Mouse (Mus musculus) embryonic facial prominence, embryonic 12.5 days (tissue): ENCODE results near the gene Safb. TPM values are rescaled to one million over a fixed set of nuclear protein-coding genes. Genes with fewer than 3 reads are reported as not detected.
A peak's percentile ranks its signal among the peaks of the same experiment; 100 is the strongest.
"Not testable (repeated sequence)": the region's sequence is repeated elsewhere in the genome, so short reads cannot be mapped to it uniquely, and the experiment has no call there.

Experiments used
- ATAC-seq: fragments of 200-750 bp; cut with Nextera tagmentation; 2 replicates; pipeline ENCODE4 v1.8.0; 2017; ENCODE audit not compliant: insufficient number of reproducible peaks, insufficient read depth, low FRiP score, low TSS enrichment
- H3K27ac ChIP-seq: fragments of 300-500 bp; sonication (generic); 2 replicates; pipeline ENCODE4 v1.5.1; 2016; ENCODE audit warnings: mild to moderate bottlenecking
- H3K27me3 ChIP-seq: fragments of 300-500 bp; sonication (generic); 2 replicates; pipeline ENCODE4 v1.6.1; 2016; ENCODE audit warnings: mild to moderate bottlenecking, moderate library complexity
- H3K36me3 ChIP-seq: fragments of 300-500 bp; sonication (generic); 2 replicates; pipeline ENCODE4 v1.6.1; 2016; ENCODE audit warnings: mild to moderate bottlenecking
- H3K4me1 ChIP-seq: fragments of 300-500 bp; sonication (generic); 2 replicates; pipeline ENCODE4 v1.6.1; 2016
- H3K4me2 ChIP-seq: fragments of 300-500 bp; sonication (generic); replicated peaks from 2 replicates; pipeline ENCODE4 v1.6.1; 2016; ENCODE audit warnings: mild to moderate bottlenecking, moderate library complexity
- H3K4me3 ChIP-seq: fragments of 300-500 bp; sonication (generic); 2 replicates; pipeline ENCODE4 v1.5.1; 2016; ENCODE audit warnings: mild to moderate bottlenecking
- H3K9ac ChIP-seq: fragments of 300-500 bp; sonication (generic); 2 replicates; pipeline ENCODE4 v1.6.1; 2016; ENCODE audit warnings: mild to moderate bottlenecking, moderate library complexity
- H3K9me3 ChIP-seq: fragments of 300-500 bp; sonication (generic); 2 replicates; pipeline ENCODE4 v1.6.1; 2016; ENCODE audit warnings: mild to moderate bottlenecking, moderate library complexity
- WGBS: fragments of 180-500 bp; shearing (Covaris S2); methylation state at CpG from one replicate; pipeline ENCODE4 v1.1.7; 2016; 5-methylcytosine and 5-hydroxymethylcytosine counted together
- polyA plus RNA-seq: library from polyadenylated mRNA; unstranded; fragments of >200 nt; fragmentation: Nextera tagmentation; extraction: Ambion mirVana; gene quantifications from 2 replicates; pipeline ENCODE4 v1.2.1, GENCODE M21; 2016

Safb gene
- polyA plus RNA-seq, 1 experiment from 2014 or later, result 157 TPM

DNA sequence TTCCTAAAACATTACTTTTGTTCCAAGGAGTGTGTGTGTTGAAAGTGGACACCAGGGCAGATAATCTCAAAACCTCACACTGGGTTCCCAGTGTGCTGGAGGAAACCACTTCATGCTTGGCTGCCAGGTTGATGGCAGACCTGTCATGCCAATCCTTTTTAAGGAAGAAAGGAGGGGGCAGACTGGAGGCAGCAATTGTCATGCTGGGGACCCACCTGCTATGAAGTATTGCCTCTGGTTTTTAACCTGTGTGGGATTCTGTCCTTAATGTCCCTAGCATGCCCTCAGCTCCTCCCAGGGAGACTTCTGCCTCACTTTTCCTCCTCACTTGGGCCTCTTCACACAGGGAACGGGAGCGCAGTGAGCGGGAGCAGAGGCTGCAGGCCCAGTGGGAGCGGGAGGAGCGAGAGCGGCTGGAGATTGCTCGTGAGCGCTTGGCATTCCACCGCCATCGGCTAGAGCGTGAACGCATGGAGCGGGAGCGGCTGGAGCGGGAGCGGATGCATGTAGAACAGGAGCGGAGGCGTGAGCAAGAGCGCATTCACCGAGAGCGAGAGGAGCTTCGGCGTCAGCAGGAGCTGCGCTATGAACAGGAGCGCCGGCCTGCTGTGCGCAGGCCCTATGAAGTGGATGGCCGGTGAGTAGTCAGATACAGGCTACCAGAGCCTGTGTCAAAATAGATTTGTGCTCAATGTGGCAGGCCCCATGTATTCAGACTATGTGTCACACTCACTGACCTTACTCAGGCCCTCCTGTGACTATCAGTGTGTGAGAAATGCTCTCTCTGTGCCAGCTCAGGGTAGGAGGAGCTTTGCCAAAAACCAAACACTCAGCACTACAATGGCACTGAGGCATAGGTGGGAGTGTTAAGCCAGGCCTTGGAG is 18.8 kb downstream of the Safb start:
- H3K27me3 ChIP-seq, result no peaks in the 10 kb centered on the region
- WGBS, result 94% methylated on average over 28 of the region's 28 CpGs
- no peaks in the 10 kb centered on the region for H3K9me3 ChIP-seq
- no peak overlapping the region for H3K4me2 ChIP-seq
- no peak for ATAC-seq
- peaks cover 85% of the 10 kb centered on the region for H3K36me3 ChIP-seq
- peaks cover 2% of the 10 kb centered on the region for H3K4me1 ChIP-seq
- H3K9ac ChIP-seq, result no peak overlapping the region
- no peak overlapping the region for H3K4me3 ChIP-seq
- H3K27ac ChIP-seq, result no peak overlapping the region

DNA sequence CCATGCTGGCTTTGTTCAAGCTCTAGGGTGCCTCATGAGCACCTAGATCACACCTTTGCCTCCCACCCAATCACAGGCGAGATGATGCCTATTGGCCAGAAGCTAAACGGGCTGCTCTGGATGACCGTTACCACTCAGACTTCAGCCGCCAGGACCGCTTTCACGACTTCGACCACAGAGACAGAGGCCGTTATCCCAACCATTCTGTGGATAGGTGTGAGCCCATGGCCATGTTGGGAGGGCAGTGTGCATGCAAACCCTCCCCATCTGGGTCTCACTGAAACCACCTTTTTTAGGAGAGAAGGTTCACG is 19.4 kb downstream of the Safb start:
- H3K4me1 ChIP-seq, result peaks cover 8% of the 10 kb centered on the region
- no peak overlapping the region for H3K27ac ChIP-seq
- H3K4me2 ChIP-seq, result no peak overlapping the region
- no peaks in the 10 kb centered on the region for H3K9me3 ChIP-seq
- ATAC-seq, result no peak
- no peak overlapping the region for H3K9ac ChIP-seq
- H3K36me3 ChIP-seq, result peaks cover 85% of the 10 kb centered on the region
- no peak overlapping the region for H3K4me3 ChIP-seq
- H3K27me3 ChIP-seq, result no peaks in the 10 kb centered on the region
- WGBS, result 89% methylated on average over 9 of the region's 9 CpGs

DNA sequence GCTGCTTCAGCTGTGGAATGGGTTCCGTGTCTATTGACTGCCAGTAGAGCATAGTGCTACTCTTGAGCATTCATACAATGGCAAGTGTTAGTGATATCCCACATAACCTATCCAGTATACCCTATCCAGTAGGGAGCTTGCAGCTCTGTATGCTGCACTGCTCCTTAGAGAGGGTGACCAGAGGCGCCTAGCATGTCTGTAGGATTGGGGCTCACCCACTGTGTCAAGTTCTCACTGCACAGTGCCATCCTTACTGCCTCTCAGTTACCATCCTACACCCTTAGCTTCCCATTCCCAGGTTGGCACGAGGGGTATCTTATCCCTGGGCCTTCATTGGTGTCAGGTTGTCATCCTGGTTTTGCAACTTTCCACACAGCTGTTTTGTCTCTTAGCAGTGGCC is 19.8 kb downstream of the Safb start:
- ATAC-seq, result no peak
- H3K9ac ChIP-seq, result no peak overlapping the region
- WGBS, result 86% methylated on average over 3 of the region's 3 CpGs
- H3K4me3 ChIP-seq, result no peak overlapping the region
- H3K36me3 ChIP-seq, result peaks cover 82% of the 10 kb centered on the region
- no peak overlapping the region for H3K27ac ChIP-seq
- no peaks in the 10 kb centered on the region for H3K27me3 ChIP-seq
- no peaks in the 10 kb centered on the region for H3K9me3 ChIP-seq
- no peak overlapping the region for H3K4me2 ChIP-seq
- H3K4me1 ChIP-seq, result peaks cover 8% of the 10 kb centered on the region

DNA sequence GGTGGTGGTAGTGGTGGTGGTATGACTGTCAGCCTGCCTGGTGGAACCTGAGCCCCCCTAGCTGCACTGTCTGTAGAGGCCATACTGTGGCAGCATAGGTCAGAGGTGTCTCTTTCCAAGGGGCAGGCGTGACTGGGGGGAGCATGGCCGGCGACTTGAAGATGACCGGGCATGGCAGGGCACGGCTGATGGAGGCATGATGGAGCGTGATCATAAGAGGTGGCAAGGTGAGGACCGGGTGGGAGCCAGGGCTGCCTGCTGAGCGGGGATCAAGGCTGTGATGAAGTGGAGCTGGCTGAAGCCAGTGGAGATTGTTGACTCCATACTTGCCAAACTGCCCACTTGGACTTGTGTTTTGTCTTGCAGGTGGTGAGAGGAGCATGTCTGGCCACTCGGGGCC is 20.8 kb downstream of the Safb start:
- Histone ChIP-seq H3K9ac (no peak overlapping the region), H3K9me3 (no peaks in the 10 kb centered on the region), H3K4me3 (no peak overlapping the region), H3K36me3 (peaks cover 72% of the 10 kb centered on the region), H3K27ac (no peak overlapping the region), H3K4me1 (peaks cover 11% of the 10 kb centered on the region), H3K27me3 (no peaks in the 10 kb centered on the region), H3K4me2 (no peak overlapping the region)
- WGBS, result 89% methylated on average over 9 of the region's 9 CpGs
- ATAC-seq, result no peak

DNA sequence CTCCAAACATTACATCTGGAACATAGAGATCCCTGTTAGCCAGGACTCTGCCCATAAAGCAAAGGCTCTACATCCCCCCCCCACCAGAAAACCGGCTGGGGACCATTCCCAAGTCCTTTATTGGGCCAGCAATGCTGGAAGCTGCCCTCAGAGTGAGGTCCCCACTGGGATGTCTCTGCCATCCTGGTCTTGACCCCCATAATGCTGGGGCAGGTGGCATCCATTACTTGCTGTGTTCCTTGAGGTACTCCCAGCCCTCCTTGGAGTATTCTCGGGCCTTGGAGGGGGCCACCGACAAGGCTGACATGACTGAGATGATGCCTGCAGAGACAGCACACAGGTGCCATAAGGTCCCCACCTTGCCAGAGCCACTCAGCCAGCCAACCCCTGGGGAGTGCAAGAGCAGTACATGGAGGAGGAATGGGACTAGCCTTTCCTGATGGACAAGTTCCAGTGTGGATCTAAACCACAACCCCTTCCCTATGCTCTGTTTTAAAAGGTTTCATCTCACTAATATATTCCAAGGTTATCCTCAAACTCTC is 23.0 kb downstream of the Safb start:
- Histone ChIP-seq H3K4me1 (peaks cover 16% of the 10 kb centered on the region), H3K27ac (no peak overlapping the region), H3K4me2 (no peak overlapping the region), H3K27me3 (no peaks in the 10 kb centered on the region), H3K4me3 (no peak overlapping the region), H3K9me3 (no peaks in the 10 kb centered on the region), H3K36me3 (peaks cover 50% of the 10 kb centered on the region), H3K9ac (no peak overlapping the region)
- no peak for ATAC-seq
- 75% methylated on average over 3 of the region's 3 CpGs for WGBS

DNA sequence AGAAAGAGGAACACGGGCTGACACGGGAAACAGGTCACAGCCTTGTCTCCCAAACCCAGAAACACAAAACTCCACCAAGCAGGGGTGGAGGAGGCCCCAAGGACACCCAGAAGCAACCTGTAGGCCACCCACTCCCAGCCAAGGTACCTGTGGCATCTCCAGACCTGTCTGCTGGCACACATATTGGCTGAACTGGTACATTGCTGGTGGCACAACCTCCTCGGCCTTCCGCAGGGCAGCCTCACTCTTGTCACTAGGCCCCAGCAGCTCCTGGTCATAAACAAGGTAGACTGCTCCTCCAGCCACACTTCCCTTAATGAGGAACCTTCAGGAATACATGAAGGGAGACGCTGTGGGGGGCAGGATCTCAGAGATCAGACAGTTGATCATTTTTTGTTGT is 24.1 kb downstream of the Safb start:
- Histone ChIP-seq H3K4me2 (peak overlapping the region; percentile 78), H3K4me1 (peaks cover 16% of the 10 kb centered on the region), H3K9me3 (no peaks in the 10 kb centered on the region), H3K27me3 (no peaks in the 10 kb centered on the region), H3K36me3 (peaks cover 39% of the 10 kb centered on the region), H3K27ac (peak overlapping the region; percentile 1; the same call in 1 of the 2 replicates), H3K4me3 (peak overlapping the region; percentile 46), H3K9ac (peak overlapping the region; percentile 52)
- 56% methylated on average over 5 of the region's 5 CpGs for WGBS
- no peak for ATAC-seq

DNA sequence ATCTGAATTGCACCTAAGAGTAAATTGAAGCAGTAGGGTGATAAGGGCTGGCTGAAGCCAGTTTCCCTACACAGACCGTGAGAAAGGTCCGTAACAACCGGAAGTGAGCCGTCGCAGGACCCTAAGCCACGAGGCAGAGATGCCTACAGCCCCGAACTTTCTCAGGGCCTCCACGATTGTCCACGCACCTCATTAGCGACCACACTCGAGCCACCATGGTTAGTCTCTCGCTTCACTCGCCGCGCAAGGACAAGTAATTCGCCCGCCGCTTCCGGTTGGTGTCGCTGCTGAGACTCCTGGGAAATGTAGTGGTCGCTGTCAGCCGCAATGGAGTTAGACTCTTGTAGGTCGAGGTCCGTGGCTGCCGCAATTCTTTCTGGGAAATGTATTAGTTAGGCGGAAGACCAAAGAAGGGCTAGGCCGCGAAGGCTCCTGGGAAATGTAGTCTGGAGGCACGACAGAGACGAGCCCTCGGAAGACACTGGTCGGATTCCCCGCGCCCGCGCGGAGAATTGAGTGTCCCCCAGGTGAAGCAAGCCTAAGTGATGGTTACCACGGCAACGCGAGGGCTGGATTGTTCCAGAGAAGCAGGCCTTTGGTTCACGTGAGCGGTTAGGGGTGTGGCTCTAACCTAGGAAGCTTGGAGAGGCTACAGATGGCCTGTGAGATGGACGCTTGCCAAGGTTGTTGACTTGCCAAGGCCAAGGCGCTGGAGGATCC is 25.0 kb downstream of the Safb start, which contains the start of gene 2410015M20Rik:
TSS of gene 2410015M20Rik (minus strand) at position 320 of the 720 bp plus-strand sequence.
- Histone ChIP-seq H3K4me1 (peaks cover 21% of the 10 kb centered on the region), H3K9ac (peak within 1 kb of the TSS; percentile 52), H3K4me3 (peak within 1 kb of the TSS; percentile 46), H3K9me3 (no peaks in the 10 kb centered on the region), H3K27ac (peak within 1 kb of the TSS; percentile 46), H3K27me3 (no peaks in the 10 kb centered on the region), H3K36me3 (peaks cover 35% of the 10 kb centered on the region), H3K4me2 (peak within 1 kb of the TSS; percentile 78)
- WGBS, result under 1% methylated on average over 44 of the region's 44 CpGs
- ATAC-seq, result peak; percentile 82

DNA sequence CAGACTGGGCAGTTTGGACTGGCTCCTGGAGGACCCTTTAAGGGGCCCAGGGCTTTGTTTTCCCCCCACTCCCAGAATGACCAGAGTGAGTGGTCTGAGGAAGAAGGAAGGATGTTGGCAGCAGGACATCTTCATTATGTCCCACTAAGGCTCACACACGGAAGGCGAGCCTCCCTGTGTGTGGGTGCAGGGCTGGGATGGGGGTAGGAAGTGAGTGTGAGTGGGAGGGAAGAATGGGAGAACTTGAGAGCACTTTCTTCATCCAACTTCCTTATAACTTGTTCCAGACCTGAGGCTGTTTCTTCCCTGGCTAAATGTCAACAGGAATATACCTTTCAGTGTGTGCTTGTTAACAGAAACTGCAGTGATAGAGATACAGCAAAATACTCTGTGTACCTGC is 26.7 kb downstream of the Safb start:
- Histone ChIP-seq H3K36me3 (peaks cover 36% of the 10 kb centered on the region), H3K4me1 (peaks cover 31% of the 10 kb centered on the region), H3K4me3 (0 out of 2 replicates have a peak overlapping the region, but pooled peaks have one; percentile 6), H3K9ac (no peak overlapping the region), H3K27ac (no peak overlapping the region), H3K4me2 (no peak overlapping the region), H3K27me3 (no peaks in the 10 kb centered on the region), H3K9me3 (no peaks in the 10 kb centered on the region)
- no peak for ATAC-seq
- WGBS, result 75% methylated on average over 2 of the region's 2 CpGs

DNA sequence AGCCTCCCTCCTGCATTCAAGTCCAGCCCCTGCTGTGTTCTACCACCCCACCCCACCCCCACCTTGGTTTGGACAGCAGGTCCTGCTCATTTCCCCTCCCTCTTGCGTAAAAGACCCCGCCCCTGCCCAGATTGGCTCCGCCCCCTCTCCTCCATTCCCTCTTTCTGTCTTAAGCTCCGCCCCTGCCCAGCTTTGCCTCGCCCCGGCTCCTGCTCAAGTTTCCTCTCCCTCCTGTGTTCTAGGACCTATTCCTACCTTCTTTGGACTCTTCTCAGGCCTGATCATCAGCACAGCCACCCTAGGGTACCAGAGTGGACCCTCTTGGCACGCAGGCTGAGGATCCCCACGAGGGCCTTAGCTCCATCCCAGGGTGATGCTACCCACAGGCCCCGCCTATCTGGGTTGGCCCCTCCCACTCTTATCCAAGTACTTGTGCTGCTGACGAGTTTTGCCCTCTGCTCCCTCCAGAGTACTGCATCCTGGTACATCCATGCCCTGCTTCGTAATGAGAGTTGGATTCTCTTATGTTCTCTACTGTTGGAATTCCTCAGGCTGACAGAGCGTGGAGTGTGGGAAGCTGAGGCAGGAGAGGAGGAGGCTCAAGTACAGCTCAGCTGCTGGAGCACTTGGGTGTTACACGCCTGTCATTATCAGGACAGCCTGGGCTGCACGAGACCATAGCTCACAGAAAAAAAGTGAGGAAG is 27.4 kb downstream of the Safb start:
- H3K27me3 ChIP-seq, result no peaks in the 10 kb centered on the region
- 16% methylated on average over 14 of the region's 14 CpGs for WGBS
- H3K9ac ChIP-seq, result 0 out of 2 replicates have a peak overlapping the region, but pooled peaks have one; percentile 2
- no peak overlapping the region for H3K27ac ChIP-seq
- H3K36me3 ChIP-seq, result peaks cover 36% of the 10 kb centered on the region
- H3K9me3 ChIP-seq, result no peaks in the 10 kb centered on the region
- H3K4me3 ChIP-seq, result no peak overlapping the region
- H3K4me1 ChIP-seq, result peaks cover 31% of the 10 kb centered on the region
- no peak for ATAC-seq
- no peak overlapping the region for H3K4me2 ChIP-seq

DNA sequence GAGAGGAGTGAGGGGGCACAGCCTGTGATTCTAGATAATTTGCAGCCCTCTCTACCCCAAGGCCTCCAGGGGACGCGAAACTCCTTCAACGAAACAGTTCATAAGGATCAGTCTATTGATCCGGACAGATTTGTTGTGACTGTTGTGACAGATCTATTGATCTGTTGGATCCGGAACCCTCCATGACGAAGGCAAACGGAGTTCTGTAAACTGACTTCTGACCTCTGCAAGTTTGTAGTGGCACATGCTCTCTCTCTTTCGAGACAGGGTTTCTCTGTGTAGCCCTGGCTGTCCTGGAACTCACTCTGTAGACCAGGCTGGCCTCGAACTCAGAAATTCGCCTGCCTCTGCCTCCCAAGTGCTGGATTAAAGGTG is 27.9 kb downstream of the Safb start:
- H3K4me3 ChIP-seq, ATAC-seq, H3K27ac ChIP-seq, H3K9me3 ChIP-seq, H3K9ac ChIP-seq, H3K4me2 ChIP-seq, H3K27me3 ChIP-seq: not testable (repeated sequence)
- H3K4me1 ChIP-seq, result peaks cover 31% of the 10 kb centered on the region
- peaks cover 36% of the 10 kb centered on the region for H3K36me3 ChIP-seq
- 75% methylated on average over 10 of the region's 10 CpGs for WGBS

DNA sequence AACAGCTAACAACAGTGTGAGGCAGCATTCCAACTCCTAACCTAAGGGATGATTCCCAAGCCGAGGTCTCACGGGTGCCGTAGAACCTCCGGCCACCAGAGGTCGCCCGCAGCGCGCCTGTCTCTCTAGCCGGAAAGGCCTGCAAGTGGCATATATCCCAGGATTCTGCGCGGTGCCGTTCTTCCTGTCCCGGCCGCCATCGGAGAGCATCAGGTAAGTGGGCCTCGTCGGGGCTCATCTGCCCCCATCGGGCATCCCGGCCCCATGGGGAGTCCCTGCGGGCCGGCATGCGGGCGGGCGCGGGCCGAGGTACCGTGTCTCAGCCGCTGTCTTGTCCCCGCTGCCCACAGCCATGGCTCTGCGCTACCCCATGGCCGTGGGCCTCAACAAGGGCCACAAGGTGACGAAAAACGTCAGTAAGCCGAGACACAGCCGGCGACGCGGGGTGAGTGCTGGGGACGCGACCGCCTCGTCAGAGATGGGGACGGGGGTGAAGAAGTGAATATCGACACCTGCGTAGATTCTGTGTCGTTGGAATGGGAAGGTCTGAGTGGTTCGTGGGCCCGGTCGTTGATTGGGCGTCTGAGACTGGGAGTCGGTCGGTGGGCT is 28.7 kb downstream of the Safb start, which contains the start of gene Rpl36:
TSS of gene Rpl36 (plus strand) at position 181 of the 609 bp plus-strand sequence.
- peaks cover 41% of the 10 kb centered on the region for H3K36me3 ChIP-seq
- H3K4me3 ChIP-seq, result peak within 1 kb of the TSS; percentile 68
- WGBS, result under 1% methylated on average over 52 of the region's 52 CpGs
- H3K4me1 ChIP-seq, result peaks cover 29% of the 10 kb centered on the region
- H3K4me2 ChIP-seq, result peak within 1 kb of the TSS; percentile 96
- H3K9me3 ChIP-seq, result no peaks in the 10 kb centered on the region
- H3K9ac ChIP-seq, result peak within 1 kb of the TSS; percentile 83
- H3K27ac ChIP-seq, result peak within 1 kb of the TSS; percentile 94
- ATAC-seq, result peak; percentile 28
- H3K27me3 ChIP-seq, result no peaks in the 10 kb centered on the region
